Mouse (Mus musculus): Measurements from ENCODE around the gene Arid1b. TPM values are rescaled to one million over a fixed set of nuclear protein-coding genes. Genes with fewer than 3 reads are reported as not detected.

Arid1b gene
- total RNA-seq, 2 experiments from 2014 or later = 92.8 to 107 TPM

DNA sequence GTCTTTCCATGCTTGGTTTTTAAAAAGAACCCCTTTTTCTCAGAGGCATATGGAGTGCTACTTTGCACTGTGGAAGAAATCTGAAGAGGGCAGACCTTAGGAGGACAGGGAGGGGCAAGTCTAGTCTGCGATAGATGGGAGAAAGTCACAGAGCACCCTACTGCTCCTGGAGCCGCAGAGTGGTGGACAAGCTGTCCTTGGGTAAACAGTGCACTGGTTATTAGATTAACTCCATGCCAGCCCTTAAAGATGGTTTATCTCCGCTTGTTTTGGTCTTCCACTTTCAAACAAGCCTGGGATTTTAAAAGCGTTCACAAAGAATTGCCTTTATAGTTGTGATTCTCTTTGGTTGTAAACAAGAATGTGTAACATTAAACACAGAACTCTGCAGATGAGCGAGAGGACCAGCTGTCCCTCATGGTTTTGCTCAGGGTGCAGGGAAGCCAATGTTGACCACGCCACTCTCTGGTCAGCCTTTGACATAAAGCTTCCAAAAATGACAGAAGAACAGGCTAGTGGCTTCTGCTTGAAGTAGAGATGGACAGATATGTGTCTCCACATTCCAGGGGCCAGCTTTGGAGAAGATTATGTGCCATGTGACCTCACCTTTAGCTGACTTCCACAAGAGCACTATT lies 234.6 kb downstream of the Arid1b start:
- no peak for DNase-seq (ENCODE audit: low spot score in 2 of 2)

DNA sequence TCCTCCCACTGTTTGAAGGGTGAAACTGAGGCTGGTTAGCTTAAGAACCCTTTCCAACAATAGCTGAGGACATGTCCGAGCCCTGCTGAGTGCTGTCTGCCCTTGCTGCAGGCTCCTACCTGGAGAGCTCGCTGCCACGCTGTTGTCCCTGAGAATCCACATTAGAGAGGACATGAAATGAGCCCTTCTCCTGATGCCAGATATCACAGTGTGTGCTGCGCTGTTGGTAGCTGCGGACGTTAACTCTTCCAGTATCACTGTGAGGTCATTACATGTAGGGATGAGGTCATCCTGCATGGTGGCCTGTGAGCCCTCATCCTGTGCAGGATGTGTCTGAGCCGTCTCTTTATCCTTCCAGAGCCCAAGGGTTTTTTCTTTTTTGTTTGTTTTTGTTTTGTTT lies 235.9 kb downstream of the Arid1b start:
- no peak for DNase-seq (ENCODE audit: low spot score in 2 of 2)

DNA sequence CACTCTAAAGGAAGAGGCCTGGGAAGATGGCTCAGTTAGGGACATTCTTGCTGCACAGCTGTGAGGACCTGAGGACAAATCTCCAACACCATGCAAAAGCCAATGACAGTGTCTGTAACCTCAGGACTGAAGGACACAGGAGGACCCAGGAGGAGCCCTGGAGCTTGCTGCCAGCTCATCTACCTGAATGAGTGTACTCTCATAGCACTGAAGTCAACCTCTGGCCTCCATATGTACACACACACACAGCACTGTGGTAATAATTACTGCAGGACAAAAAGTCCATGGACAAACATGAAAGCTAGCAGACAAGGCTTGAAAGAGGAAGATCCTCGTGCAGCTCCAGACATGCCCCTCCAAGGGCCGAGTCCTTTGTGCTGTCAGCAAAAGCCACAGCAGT lies 238.0 kb downstream of the Arid1b start:
- DNase-seq (ENCODE audit: low spot score in 2 of 2) = no peak

DNA sequence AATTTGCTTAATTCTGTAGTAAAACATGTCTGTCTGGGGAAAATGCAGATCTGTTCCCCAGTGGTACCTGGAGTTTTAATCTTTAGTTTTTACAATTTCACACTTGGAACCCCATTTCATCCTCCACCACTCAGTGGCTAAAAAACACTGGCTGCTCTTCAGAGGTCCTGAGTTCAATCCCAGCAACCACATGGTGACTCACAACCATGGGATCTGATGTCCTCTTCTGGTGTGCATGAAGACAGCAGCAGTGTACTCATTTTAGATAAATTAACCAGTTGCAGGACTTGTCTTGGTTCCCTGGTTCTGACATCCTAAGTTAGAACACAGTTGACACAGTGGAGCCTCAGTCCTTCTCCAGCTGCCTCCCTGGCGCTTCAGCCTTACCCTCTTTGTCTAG lies 239.9 kb downstream of the Arid1b start:
- no peak for DNase-seq (ENCODE audit: low spot score in 2 of 2)

DNA sequence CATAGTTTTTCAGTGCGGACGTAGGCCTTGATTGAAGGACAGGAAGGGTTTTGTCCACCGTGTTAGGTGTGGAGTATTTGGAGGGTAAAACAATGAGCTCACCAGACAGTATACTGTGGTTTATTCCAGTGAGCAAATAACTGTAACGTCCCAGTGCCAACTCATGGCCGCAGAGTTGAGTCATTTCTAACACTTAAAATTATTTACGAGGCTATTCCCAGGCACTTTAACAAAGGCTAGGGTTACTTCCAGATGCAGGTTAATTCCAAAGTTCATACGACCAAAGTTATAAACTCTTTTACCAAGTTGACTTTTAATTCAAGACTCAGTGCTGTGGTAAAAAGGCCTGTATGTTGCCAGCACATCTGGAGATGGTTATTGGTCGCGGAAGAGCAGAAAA lies 240.9 kb downstream of the Arid1b start:
- no peak for DNase-seq (ENCODE audit: low spot score in 2 of 2)

DNA sequence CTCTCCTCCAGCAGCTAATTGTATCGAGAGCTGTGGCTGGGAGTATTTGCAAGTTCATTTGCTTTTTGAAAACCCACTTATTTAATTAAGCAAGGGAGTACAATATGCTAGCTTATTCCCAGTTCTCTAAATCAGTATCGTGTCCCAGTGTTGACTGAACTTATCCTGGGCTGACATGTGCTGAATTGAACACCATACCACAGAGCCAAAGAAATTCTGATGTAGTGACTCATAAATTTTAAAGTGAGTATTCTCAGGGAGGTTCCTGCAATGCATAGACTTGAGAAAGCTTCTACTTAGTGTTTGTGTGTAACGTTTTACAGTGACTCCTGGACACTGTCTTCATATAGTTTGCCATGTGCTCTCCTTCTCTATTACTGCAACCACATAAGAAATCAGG lies 243.6 kb downstream of the Arid1b start:
- no peak for DNase-seq (ENCODE audit: low spot score in 2 of 2)

DNA sequence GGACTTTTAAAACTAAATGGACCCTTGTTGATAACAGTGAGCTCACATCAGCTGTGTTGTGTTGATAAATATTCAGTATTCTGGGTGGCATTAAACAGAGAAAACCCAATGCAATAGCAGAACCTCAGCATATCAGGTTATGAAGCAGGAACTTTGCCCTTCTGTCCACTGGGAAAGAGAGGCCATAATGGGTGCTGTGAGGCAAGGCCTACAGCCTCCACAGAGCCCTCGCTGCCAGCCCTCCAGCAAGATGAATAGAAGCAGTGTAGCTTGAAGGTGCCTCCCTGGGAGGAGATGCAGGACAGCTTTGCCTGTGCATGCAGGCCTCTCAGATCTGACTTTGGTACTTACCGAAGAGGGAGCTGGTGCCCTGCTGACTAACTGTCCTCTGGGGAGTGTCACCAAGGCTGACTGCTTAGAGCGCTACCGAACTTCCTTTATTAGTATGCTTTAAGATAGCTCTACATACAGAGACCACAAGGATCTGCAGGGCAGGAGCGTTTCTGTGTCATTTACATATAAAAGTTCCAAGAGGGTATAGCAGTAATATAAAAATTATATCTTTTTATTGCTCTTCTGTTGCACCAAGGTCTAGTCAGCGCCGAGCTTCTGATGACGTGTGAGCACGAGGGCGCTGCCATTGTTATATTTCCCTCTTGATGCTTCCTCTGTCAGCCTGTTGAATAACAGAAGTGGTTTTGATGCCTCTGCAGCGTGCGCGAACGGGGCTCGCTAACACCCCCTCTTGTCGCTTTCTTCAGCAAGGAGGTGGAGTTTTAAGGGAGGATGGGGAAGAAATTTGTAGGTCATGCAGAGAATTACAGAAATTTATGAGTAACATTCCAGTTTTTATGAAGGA lies 244.5 kb downstream of the Arid1b start:
- no peak for DNase-seq (ENCODE audit: low spot score in 2 of 2)

DNA sequence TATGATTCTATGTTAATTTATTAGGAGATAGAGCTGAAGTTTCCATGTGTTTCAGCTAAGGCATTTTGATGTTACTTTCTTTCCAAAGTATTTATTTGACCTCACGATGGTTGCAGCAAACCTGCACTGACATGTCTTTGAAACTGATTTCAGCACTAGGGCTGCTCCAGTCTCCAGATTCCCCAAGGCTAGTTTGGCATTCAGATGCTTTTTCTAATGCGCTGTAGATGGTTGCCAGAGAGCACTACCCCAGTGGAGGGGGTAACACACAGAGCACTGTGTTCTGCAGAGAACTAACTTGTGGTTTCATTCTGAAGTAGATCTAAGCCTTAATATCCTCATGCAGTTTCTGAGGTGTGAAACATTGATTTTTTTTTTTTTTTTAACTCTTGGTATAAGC lies 250.4 kb downstream of the Arid1b start:
- no peak for DNase-seq (ENCODE audit: low spot score in 2 of 2)

DNA sequence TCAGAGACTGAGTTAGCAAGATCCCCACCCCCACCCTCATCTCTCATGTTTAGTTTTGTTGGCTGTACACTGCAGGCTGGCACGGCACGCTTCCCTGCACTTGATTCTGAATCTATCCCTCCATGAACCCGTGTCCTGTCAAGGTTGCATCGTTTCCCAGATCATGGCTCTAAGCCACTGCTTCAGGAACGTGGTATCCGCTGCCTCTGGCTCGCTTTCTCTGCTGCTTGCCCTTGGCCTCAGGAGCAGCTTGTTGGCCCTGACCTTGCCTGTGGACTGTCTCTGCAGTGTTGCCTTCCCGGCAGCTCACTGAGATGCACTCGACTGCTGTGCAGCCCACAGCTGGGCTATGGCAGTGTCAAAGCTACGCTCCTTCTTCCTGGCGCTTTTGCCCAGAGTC lies 252.6 kb downstream of the Arid1b start:
- peak in 1 of 2 experiments; percentile 28 for DNase-seq (ENCODE audit: low spot score in 2 of 2)

DNA sequence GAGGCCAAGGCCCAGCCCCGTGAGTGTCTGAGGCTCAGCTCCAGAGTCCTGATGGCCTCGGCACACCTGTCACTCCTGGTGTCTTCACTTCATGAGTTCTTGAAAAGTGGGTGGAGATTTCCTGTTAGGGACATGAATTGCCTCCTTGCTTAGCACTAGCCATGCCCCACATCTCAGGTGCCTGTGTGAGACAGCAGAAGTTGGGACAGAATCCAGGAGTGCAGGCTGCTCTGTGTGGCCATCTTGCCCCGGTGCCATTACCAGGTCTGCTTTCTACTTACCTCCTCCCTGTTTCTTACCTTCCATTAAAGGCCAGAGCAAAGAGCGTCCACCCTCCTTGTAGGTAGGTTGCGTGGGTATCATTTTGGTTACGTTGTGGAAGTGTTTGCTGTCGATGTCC lies 253.1 kb downstream of the Arid1b start:
- DNase-seq (ENCODE audit: low spot score in 2 of 2) = no peak

DNA sequence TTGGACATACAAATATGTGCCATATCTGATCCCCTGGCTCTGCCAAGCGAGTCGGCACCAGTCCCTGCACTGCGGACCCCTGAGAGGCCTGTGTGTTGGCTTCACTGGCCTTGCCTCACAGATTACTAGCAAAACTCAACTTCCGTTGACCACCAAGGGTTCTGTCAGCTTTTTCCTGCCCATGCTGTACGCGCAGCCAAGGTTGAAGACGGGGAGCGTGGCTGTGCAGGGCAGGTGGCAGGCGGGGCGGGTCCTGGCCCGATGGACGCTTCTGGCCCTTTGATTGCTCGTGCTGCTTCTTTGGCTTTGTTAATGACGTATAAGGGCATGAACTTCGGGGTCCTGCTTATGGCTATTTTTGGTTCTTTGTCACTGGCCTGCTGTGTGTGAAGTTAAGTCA lies 253.6 kb downstream of the Arid1b start:
- DNase-seq (ENCODE audit: low spot score in 2 of 2) = no peak

DNA sequence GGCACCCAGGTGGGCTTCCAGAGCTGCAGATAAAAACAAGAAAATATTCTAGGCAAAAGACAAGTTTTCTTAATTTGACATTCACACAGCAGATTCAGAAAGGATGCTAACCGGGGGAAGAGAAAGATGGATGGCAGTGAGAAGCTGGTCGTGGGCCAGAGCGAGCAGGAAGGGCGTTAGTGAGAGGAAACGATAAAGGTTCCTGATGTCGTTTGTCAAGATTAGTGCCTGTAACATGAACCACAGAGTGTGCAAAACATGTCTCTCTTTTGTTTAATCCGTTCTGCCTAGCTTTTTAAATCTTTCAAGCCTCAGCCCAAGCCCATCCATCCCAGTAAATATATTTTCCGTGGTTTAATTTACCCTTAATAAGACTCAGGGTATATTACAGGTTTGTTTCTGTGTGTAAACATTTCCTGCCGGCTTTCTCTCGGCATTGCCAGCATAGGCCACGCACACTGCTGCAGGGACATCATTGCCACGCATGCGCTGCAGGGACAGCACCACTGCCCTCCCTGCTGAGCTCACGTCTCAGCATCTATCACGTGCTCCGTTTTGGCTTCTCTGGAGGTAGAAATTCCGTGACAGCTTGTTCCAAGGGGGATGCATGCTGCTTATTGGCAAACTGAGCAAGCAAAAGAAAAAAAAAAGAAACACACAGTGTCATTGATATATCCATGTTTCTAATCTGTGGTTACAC lies 255.0 kb downstream of the Arid1b start:
- no peak for DNase-seq (ENCODE audit: low spot score in 2 of 2)

DNA sequence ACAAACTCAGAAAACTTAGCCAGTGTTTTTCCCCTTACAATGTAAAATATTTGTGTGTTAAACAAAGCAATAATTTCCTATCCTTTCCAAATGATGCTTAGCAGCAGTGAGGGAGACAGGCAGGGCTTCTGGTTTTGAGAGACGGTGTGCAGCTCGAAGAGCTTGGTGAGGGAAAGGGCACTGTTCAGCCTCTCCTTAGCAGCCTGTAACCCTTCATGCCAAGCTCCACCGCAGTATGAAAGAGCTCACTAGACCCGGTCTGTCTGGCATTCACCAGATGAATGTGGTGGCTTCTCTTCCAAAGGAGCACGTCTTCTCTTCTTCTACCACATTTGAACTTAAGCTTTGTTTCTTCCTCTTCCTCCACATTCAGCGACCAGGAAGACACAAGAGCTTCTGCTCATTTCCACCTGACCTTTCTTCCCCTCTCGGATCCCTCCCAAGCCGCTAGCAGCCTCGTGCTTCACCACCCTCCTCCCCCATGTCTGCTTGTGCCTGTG lies 255.6 kb downstream of the Arid1b start:
- DNase-seq (ENCODE audit: low spot score in 2 of 2) = no peak

DNA sequence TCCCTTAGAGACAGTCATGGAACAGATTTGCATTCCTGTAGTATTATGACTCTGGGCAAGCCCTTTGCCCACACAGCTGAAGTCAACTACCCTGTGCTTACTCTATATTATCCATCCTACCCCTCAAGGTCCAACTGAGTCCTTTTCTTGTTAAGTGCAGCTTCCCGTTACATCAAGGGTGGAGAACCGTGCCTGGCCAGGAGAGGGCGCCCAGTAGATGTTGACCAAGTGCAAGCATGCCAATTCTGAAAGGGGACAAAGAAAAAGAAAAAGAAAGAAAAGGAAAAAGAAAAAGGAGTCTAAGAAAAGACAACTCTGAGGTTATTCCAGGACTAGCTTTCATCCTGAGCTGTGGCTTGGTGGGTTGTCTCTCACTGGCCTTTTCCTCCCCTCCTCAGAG lies 258.3 kb downstream of the Arid1b start:
- peak; percentile 30 to 43 for DNase-seq (ENCODE audit: low spot score in 2 of 2)

DNA sequence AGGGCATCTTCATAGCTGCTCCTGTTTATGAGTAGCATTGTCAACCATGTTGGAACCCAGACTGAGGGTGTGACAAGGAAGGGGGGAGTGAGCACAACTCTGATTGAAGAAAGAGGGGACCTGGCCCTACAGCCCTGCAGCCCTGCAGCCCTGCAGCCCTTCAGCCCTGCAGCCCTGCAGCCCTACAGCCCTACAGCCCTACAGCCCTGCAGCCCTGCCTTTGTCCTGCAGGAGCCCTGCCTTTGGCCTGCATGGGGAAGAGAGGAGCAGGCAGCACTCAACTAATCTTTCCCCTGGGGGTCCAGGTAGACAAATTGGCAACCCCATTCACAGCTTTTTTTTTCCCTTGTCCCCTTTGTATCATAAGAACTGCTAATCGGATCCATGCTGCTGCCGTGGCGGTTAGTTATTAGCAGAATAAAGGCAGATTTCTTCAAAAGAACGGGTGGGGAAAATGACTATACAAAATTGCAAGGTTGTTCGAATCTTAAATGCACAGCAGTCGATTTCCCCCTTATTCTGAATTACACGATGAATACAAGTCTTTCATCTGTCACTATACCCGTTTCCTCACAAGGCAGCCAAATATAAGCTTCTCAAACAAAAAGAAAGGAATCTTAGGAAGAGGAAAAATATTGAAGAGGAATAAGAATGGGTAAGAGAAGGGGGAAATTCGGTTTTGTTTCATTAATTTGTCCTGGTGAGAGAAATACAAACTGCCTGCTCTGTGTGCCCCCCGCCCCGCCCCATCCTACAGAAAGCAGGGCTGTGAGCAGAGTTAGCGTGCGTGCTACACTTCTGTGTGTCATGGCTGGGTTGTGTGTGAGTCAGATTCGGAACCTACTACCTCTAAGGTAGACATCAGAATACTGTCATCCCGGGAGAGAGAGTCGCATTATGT lies 260.8 kb downstream of the Arid1b start:
- no peak for DNase-seq (ENCODE audit: low spot score in 2 of 2)

DNA sequence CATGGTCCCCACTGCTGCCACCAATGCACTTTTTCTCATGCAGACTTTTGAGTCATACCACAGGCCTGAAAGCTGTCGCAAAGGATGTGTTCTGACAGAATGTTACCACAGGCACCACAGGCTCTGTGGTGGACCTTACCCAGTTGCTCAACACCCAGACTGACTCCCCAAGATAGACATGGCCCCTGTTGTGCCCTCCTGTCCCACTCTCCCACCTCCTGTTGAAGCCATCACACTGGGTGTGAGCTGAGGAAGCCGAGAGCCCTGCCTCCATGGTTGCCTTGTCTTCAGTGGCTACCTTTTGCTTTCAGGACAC lies 261.4 kb downstream of the Arid1b start:
- no peak for DNase-seq (ENCODE audit: low spot score in 2 of 2)

DNA sequence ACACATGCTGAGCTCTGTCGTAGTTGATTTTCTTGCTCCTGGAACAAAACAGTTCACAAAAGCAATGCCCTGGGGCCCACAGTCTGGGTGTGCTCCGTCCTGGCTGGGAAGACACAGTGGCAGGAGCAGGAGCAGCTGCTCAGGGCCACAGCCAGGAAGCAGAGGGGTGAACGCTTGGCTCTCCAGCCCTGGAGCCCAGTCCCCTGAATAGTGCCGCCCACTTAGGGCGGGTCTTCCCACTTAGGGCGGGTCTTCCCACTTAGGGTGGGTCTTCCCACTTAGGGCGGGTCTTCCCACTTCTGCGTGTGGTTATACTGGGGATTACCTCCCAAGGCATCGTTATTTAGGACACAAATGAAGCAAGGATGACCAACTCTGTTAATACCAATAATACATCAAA lies 264.8 kb downstream of the Arid1b start:
- DNase-seq (ENCODE audit: low spot score in 2 of 2) = no peak

DNA sequence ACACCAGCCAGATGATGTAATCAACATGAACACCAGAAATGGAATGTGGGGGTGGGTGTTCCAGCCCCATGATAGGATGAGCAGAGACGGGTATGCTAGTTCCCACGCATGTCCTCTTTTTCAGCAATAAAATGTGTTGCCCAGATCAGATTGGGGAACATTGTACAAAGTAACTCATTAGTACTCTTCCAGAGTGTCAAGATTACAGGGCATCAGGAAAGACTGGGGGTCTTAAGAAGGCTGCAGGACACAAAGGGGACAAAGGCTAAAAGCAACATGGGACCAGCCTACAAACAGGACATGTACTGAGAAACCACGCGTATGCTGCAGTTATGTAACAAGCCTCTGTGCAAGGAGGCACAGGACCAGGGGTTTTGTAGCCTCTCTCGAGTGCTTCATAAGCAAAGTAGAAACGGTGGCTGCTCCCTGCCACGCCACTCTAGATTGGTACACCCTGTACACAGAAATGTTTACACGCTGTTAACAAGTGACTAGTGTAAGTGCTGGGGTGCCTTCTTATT lies 267.1 kb downstream of the Arid1b start:
- DNase-seq (ENCODE audit: low spot score in 2 of 2) = no peak

DNA sequence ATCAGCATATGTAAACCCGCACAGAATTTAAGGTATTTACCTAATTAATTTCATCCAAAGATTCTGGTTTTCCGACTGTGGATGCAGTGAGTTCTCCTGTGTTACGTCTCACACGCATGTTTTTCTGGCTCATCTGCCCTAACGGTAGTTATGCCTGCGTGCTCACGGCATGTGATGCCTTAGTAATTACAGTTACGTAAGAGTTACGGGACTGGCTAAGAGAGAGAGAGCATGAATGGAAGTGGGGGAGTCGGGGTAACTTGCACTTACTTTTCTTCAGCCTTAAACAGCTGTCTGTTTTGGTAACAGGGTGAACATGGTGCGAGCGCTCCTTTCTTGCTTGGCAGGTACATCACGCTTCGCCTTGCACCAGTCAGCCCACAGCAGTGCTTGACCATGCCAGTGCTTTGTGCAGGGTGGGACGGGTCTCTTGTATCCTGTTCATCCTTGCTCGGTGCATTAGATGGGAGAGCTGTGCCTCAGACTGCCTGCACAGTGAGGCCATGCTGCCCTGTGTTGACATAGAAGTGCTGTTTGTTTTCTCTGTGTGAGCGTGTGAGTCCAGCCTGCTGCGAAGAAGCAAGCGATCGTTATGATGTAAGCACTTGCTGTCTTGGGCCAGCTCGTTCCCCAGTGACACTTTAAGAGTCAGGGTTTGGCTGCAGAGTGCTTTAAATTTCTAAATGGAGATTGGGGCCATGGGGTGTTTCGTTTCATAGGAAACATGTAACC lies 267.9 kb downstream of the Arid1b start:
- DNase-seq (ENCODE audit: low spot score in 2 of 2) = no peak

DNA sequence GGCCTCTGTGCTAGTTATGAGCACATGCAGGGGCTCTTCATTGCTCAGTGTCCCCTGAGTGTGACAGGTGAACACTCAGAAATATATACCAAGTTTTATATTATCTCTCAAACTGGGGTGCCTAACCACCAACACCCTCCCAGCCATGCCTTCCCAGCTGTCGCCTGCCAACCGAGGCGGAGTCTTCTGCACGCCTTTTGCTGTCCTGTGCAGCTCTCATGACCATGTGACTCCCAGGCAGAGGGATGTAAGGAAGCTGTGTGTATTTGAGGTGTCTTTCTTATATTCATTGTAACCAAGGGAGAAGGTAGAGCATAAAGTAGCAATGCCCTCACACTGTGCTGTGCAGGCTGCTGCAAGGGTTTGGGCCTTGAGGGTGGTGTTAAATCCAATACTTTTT lies 268.7 kb downstream of the Arid1b start:
- DNase-seq (ENCODE audit: low spot score in 2 of 2) = no peak
